Mouse (Mus musculus): ENCODE data around the gene Cacna2d3. TPM values are rescaled to one million over a fixed set of nuclear protein-coding genes. Genes with fewer than 3 reads are reported as not detected.

The Cacna2d3 gene
- polyA plus RNA-seq, 1 experiment from 2014 or later: 14.8 TPM

- no peak overlapping the region for H3K27ac ChIP-seq
- no peaks in the 10 kb centered on the region for H3K27me3 ChIP-seq
- no peaks in the 10 kb centered on the region for H3K9me3 ChIP-seq
- 0 out of 2 replicates have a peak, but pooled peaks cover 7% of the 10 kb centered on the region for H3K4me1 ChIP-seq
- WGBS: 49% methylated on average over 15 of the region's 15 CpGs
- no peak overlapping the region for H3K4me3 ChIP-seq
- H3K9ac ChIP-seq: no peak overlapping the region
- H3K4me2 ChIP-seq (replicated peaks): no peak overlapping the region
- no peaks in the 10 kb centered on the region for H3K36me3 ChIP-seq
- no peak for ATAC-seq (ENCODE audit: insufficient number of reproducible peaks, insufficient read depth, low FRiP score, low TSS enrichment)
Measured at GRCm38 (mm10) chr14:29178695-29179396, 542.8 kb downstream of the Cacna2d3 start.

DNA sequence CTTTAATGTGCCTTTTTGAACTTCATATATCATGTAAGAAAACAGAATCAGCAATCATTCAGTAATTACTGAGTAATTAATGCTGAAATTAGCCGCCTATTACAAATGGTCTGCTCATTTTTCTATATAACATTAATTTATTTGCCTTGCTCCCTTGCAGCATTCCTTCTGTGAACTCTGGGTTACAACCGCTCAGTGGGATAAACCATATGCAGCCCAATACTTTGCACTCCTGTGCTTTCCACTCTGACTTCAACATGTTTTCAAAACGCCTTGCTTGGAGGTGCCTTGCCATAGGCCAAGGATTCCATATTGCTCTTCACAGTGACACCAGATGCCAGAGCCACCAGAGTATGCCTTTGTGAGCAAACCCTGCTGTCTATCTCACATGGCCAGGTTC is 546.9 kb downstream of the Cacna2d3 start:
- H3K4me1 ChIP-seq: 0 out of 2 replicates have a peak, but pooled peaks cover 11% of the 10 kb centered on the region
- no peak overlapping the region for H3K4me2 ChIP-seq (replicated peaks)
- no peaks in the 10 kb centered on the region for H3K27me3 ChIP-seq
- no peak overlapping the region for H3K27ac ChIP-seq
- no peak for ATAC-seq (ENCODE audit: insufficient number of reproducible peaks, insufficient read depth, low FRiP score, low TSS enrichment)
- no peak overlapping the region for H3K4me3 ChIP-seq
- H3K9ac ChIP-seq: no peak overlapping the region
- H3K9me3 ChIP-seq: no peaks in the 10 kb centered on the region
- H3K36me3 ChIP-seq: no peaks in the 10 kb centered on the region
- WGBS: 76% methylated on average over 3 of the region's 3 CpGs

- Histone ChIP-seq H3K4me1 (0 out of 2 replicates have a peak, but pooled peaks cover 4% of the 10 kb centered on the region), H3K4me3 (no peak overlapping the region), H3K27me3 (no peaks in the 10 kb centered on the region), H3K9ac (no peak overlapping the region), H3K27ac (no peak overlapping the region), H3K36me3 (no peaks in the 10 kb centered on the region), H3K4me2 (replicated peaks) (no peak overlapping the region), H3K9me3 (no peaks in the 10 kb centered on the region)
- WGBS: 65% methylated on average over 2 of the region's 2 CpGs
- ATAC-seq (ENCODE audit: insufficient number of reproducible peaks, insufficient read depth, low FRiP score, low TSS enrichment): no peak
Measured at GRCm38 (mm10) chr14:29172207-29172606, 549.5 kb downstream of the Cacna2d3 start.

DNA sequence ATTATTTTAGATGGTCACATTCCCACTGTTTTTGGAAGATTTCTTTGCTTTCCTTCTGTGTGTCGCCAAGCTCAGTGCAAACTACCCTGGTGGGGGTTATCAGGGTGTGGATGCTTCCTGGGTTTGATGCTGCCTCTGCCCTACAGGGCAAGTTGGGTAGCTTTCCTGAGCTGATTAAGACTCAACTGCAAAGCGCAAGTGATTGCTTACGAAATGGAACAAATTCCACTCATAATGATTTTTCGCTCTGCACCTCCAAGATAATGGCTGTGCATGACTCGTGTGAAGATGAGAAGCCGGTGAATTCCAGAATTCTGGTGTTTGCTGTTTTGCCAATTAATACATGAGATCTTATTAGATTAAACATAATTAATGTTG is 557.0 kb downstream of the Cacna2d3 start:
- Histone ChIP-seq H3K4me2 (replicated peaks) (no peak overlapping the region), H3K27ac (no peak overlapping the region), H3K36me3 (no peaks in the 10 kb centered on the region), H3K4me1 (no peaks in the 10 kb centered on the region), H3K27me3 (no peaks in the 10 kb centered on the region), H3K4me3 (no peak overlapping the region), H3K9ac (no peak overlapping the region), H3K9me3 (no peaks in the 10 kb centered on the region)
- no peak for ATAC-seq (ENCODE audit: insufficient number of reproducible peaks, insufficient read depth, low FRiP score, low TSS enrichment)
- WGBS: 86% methylated on average over 6 of the region's 6 CpGs

GRCm38 (mm10) chr14:29163998-29164652 is 557.5 kb downstream of the Cacna2d3 start:
- Histone ChIP-seq H3K9me3 (no peaks in the 10 kb centered on the region), H3K36me3 (no peaks in the 10 kb centered on the region), H3K27ac (no peak overlapping the region), H3K27me3 (no peaks in the 10 kb centered on the region), H3K4me2 (replicated peaks) (no peak overlapping the region), H3K4me1 (no peaks in the 10 kb centered on the region), H3K4me3 (no peak overlapping the region), H3K9ac (no peak overlapping the region)
- no peak for ATAC-seq (ENCODE audit: insufficient number of reproducible peaks, insufficient read depth, low FRiP score, low TSS enrichment)
- WGBS: 63% methylated on average over 4 of the region's 4 CpGs

GRCm38 (mm10) chr14:29159803-29160202 is 561.9 kb downstream of the Cacna2d3 start:
- Histone ChIP-seq H3K9ac (no peak overlapping the region), H3K27ac (no peak overlapping the region), H3K36me3 (no peaks in the 10 kb centered on the region), H3K27me3 (no peaks in the 10 kb centered on the region), H3K4me3 (no peak overlapping the region), H3K4me1 (no peaks in the 10 kb centered on the region), H3K4me2 (replicated peaks) (no peak overlapping the region), H3K9me3 (no peaks in the 10 kb centered on the region)
- 85% methylated on average over 3 of the region's 3 CpGs for WGBS
- ATAC-seq (ENCODE audit: insufficient number of reproducible peaks, insufficient read depth, low FRiP score, low TSS enrichment): no peak

DNA sequence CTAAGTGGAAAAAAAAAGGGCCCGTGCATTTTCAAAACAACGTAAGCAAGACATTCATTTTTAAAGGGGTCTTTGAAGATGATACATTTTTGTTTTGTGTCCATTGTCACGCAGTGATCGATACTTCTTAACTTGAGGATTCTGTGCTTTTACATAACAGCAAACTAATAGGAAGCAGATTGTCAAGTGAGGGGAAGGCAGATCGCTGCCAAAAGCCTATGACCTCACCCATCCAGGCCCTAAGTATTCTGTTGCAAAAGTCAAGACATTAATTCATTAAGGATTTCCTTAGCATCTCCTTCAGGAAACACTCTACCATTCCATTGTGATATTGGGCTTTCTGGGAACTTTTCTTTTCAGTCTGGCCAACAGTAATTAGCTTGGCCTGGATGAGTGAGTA is 564.6 kb downstream of the Cacna2d3 start:
- Histone ChIP-seq H3K4me3 (no peak overlapping the region), H3K9me3 (no peaks in the 10 kb centered on the region), H3K27me3 (no peaks in the 10 kb centered on the region), H3K9ac (no peak overlapping the region), H3K27ac (no peak overlapping the region), H3K4me1 (no peaks in the 10 kb centered on the region), H3K36me3 (no peaks in the 10 kb centered on the region), H3K4me2 (replicated peaks) (no peak overlapping the region)
- no peak for ATAC-seq (ENCODE audit: insufficient number of reproducible peaks, insufficient read depth, low FRiP score, low TSS enrichment)
- 44% methylated on average over 5 of the region's 5 CpGs for WGBS

- no peak for ATAC-seq (ENCODE audit: insufficient number of reproducible peaks, insufficient read depth, low FRiP score, low TSS enrichment)
- 57% methylated on average over 2 of the region's 2 CpGs for WGBS
- no peak overlapping the region for H3K4me3 ChIP-seq
- no peak overlapping the region for H3K4me2 ChIP-seq (replicated peaks)
- no peaks in the 10 kb centered on the region for H3K4me1 ChIP-seq
- no peak overlapping the region for H3K27ac ChIP-seq
- no peaks in the 10 kb centered on the region for H3K36me3 ChIP-seq
- H3K9ac ChIP-seq: no peak overlapping the region
- H3K27me3 ChIP-seq: no peaks in the 10 kb centered on the region
- no peaks in the 10 kb centered on the region for H3K9me3 ChIP-seq
Measured at GRCm38 (mm10) chr14:29144184-29144583, 577.5 kb downstream of the Cacna2d3 start.

DNA sequence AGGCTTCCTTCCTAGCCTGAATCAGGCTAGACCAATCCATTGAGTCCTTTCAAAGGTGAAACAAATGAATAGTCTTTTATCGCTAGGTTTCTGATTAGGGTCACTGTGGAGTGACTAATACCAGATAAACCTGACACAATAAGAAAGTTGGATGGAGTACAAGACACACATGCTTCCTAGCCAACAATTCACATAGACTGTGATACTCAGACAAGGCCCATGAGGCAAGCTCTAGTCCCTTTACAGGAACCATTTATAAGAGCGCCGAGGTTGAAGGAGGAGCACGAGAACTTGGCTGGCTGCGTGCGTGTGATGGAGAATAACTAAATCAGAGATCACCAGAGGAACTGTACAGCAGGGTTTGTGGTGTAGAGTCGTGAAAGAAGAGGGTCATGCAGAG is 584.0 kb downstream of the Cacna2d3 start:
- no peak overlapping the region for H3K4me3 ChIP-seq
- no peak overlapping the region for H3K27ac ChIP-seq
- no peaks in the 10 kb centered on the region for H3K36me3 ChIP-seq
- H3K27me3 ChIP-seq: no peaks in the 10 kb centered on the region
- no peaks in the 10 kb centered on the region for H3K9me3 ChIP-seq
- H3K4me1 ChIP-seq: peaks cover 5% of the 10 kb centered on the region; the same call in 1 of the 2 replicates
- no peak for ATAC-seq (ENCODE audit: insufficient number of reproducible peaks, insufficient read depth, low FRiP score, low TSS enrichment)
- H3K9ac ChIP-seq: no peak overlapping the region
- WGBS: 91% methylated on average over 7 of the region's 7 CpGs
- H3K4me2 ChIP-seq (replicated peaks): no peak overlapping the region

- no peak overlapping the region for H3K27ac ChIP-seq
- no peak overlapping the region for H3K4me2 ChIP-seq (replicated peaks)
- no peaks in the 10 kb centered on the region for H3K27me3 ChIP-seq
- 65% methylated on average over 10 of the region's 10 CpGs for WGBS
- no peak for ATAC-seq (ENCODE audit: insufficient number of reproducible peaks, insufficient read depth, low FRiP score, low TSS enrichment)
- H3K9me3 ChIP-seq: no peaks in the 10 kb centered on the region
- no peak overlapping the region for H3K4me3 ChIP-seq
- no peaks in the 10 kb centered on the region for H3K36me3 ChIP-seq
- no peak overlapping the region for H3K9ac ChIP-seq
- peaks cover 5% of the 10 kb centered on the region; the same call in 1 of the 2 replicates for H3K4me1 ChIP-seq
Measured at GRCm38 (mm10) chr14:29137006-29137579, 584.6 kb downstream of the Cacna2d3 start.

- H3K9me3 ChIP-seq: no peaks in the 10 kb centered on the region
- peaks cover 5% of the 10 kb centered on the region; the same call in 1 of the 2 replicates for H3K4me1 ChIP-seq
- no peak overlapping the region for H3K27ac ChIP-seq
- no peaks in the 10 kb centered on the region for H3K27me3 ChIP-seq
- H3K4me3 ChIP-seq: no peak overlapping the region
- 29% methylated on average over 5 of the region's 5 CpGs for WGBS
- ATAC-seq (ENCODE audit: insufficient number of reproducible peaks, insufficient read depth, low FRiP score, low TSS enrichment): no peak
- H3K9ac ChIP-seq: no peak overlapping the region
- H3K4me2 ChIP-seq (replicated peaks): no peak overlapping the region
- H3K36me3 ChIP-seq: no peaks in the 10 kb centered on the region
Measured at GRCm38 (mm10) chr14:29134901-29135300, 586.8 kb downstream of the Cacna2d3 start.

GRCm38 (mm10) chr14:29130511-29130910 is 591.2 kb downstream of the Cacna2d3 start:
- no peaks in the 10 kb centered on the region for H3K9me3 ChIP-seq
- no peaks in the 10 kb centered on the region for H3K36me3 ChIP-seq
- no peak overlapping the region for H3K4me3 ChIP-seq
- peaks cover 5% of the 10 kb centered on the region; the same call in 1 of the 2 replicates for H3K4me1 ChIP-seq
- no peaks in the 10 kb centered on the region for H3K27me3 ChIP-seq
- no peak overlapping the region for H3K9ac ChIP-seq
- no peak overlapping the region for H3K4me2 ChIP-seq (replicated peaks)
- no peak for ATAC-seq (ENCODE audit: insufficient number of reproducible peaks, insufficient read depth, low FRiP score, low TSS enrichment)
- no peak overlapping the region for H3K27ac ChIP-seq
